Mouse (Mus musculus) neural tube, embryonic 15.5 days (tissue): ENCODE data around the gene Mdn1. TPM values are rescaled to one million over a fixed set of nuclear protein-coding genes. Genes with fewer than 3 reads are reported as not detected.

Experiments
- ATAC-seq: fragments of 200-750 bp; cut with Nextera tagmentation; 2 replicates; pipeline ENCODE4 v1.8.0; 2017; ENCODE audit warnings: mild to moderate bottlenecking, moderate TSS enrichment, moderate library complexity; ENCODE audit not compliant: low FRiP score
- H3K27ac ChIP-seq: fragments of 300-500 bp; sonication (generic); replicated peaks from 2 replicates; pipeline ENCODE4 v1.5.1; 2015; ENCODE audit warnings: mild to moderate bottlenecking, inconsistent platforms
- H3K27me3 ChIP-seq: fragments of 300-500 bp; sonication (generic); replicated peaks from 2 replicates; pipeline ENCODE4 v1.6.1; 2015; ENCODE audit warnings: inconsistent platforms
- H3K36me3 ChIP-seq: fragments of 300-500 bp; sonication (generic); 2 replicates; pipeline ENCODE4 v1.6.1; 2015; ENCODE audit warnings: inconsistent platforms
- H3K4me1 ChIP-seq: fragments of 300-500 bp; sonication (generic); 2 replicates; pipeline ENCODE4 v1.6.1; 2015; ENCODE audit warnings: inconsistent platforms
- H3K4me2 ChIP-seq: fragments of 300-500 bp; sonication (generic); 2 replicates; pipeline ENCODE4 v1.6.1; 2015; ENCODE audit warnings: inconsistent platforms, mild to moderate bottlenecking, moderate library complexity
- H3K4me3 ChIP-seq: fragments of 300-500 bp; sonication (generic); replicated peaks from 2 replicates; pipeline ENCODE4 v1.5.1; 2015; ENCODE audit warnings: mild to moderate bottlenecking, inconsistent platforms
- H3K9ac ChIP-seq: fragments of 300-500 bp; sonication (generic); replicated peaks from 2 replicates; pipeline ENCODE4 v1.6.1; 2015; ENCODE audit warnings: mild to moderate bottlenecking, inconsistent platforms
- H3K9me3 ChIP-seq: fragments of 300-500 bp; sonication (generic); replicated peaks from 2 replicates; pipeline ENCODE4 v1.6.1; 2016; ENCODE audit warnings: inconsistent platforms
- WGBS: fragments of 180-500 bp; shearing (Covaris S2); methylation state at CpG from one replicate; pipeline ENCODE4 v1.1.7; 2015; ENCODE audit warnings: mixed read lengths; 5-methylcytosine and 5-hydroxymethylcytosine counted together
- polyA plus RNA-seq: library from polyadenylated mRNA; unstranded; fragments of >200 nt; fragmentation: Nextera tagmentation; extraction: Ambion mirVana; gene quantifications from 2 replicates; pipeline ENCODE4 v1.2.1, GENCODE M21; 2015

The Mdn1 gene
- polyA plus RNA-seq, 1 experiment from 2014 or later = 18.3 TPM

- H3K9me3 ChIP-seq = no peaks in the 10 kb centered on the region
- H3K27me3 ChIP-seq = no peaks in the 10 kb centered on the region
- no peak overlapping the region for H3K27ac ChIP-seq
- no peak overlapping the region for H3K9ac ChIP-seq
- no peaks in the 10 kb centered on the region for H3K4me1 ChIP-seq
- 80% methylated on average over 4 of the region's 4 CpGs for WGBS
- peaks cover 65% of the 10 kb centered on the region for H3K36me3 ChIP-seq
- no peak overlapping the region for H3K4me2 ChIP-seq
- no peak for ATAC-seq
- H3K4me3 ChIP-seq = no peak overlapping the region
Observed at GRCm38 (mm10) chr4:32682471-32682870, 25.6 kb downstream of the Mdn1 start.

- Histone ChIP-seq H3K4me3 (no peak overlapping the region), H3K9ac (no peak overlapping the region), H3K27ac (no peak overlapping the region), H3K27me3 (no peaks in the 10 kb centered on the region), H3K36me3 (peaks cover 65% of the 10 kb centered on the region), H3K4me2 (no peak overlapping the region), H3K4me1 (no peaks in the 10 kb centered on the region), H3K9me3 (no peaks in the 10 kb centered on the region)
- WGBS = 90% methylated on average over 6 of the region's 6 CpGs
- ATAC-seq = no peak
Observed at GRCm38 (mm10) chr4:32683061-32683582, 26.2 kb downstream of the Mdn1 start.

DNA sequence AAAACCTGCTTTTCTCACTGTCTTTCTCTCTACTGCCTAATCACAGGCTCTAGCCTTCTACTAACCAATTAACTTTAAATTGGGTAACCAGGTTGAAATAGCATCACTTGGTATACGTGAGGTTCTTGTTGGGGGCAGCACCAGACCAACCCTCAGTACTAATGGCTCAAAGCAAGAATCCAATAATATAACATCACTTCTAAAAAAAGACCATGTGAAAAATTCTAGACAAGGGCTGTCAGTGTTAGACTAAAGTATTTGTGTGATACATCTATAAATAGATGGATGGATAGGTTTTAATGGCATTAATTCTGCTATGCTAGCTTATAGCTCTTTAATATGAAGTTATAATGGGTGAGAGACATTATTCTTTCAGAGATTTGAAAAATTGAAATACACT, 60.8 kb downstream of the Mdn1 start:
- Histone ChIP-seq H3K27me3 (no peaks in the 10 kb centered on the region), H3K9me3 (no peaks in the 10 kb centered on the region), H3K4me1 (no peaks in the 10 kb centered on the region), H3K36me3 (peaks cover 75% of the 10 kb centered on the region), H3K4me3 (no peak overlapping the region), H3K27ac (no peak overlapping the region), H3K4me2 (no peak overlapping the region), H3K9ac (no peak overlapping the region)
- ATAC-seq = no peak
- 97% methylated on average over 1 of the region's 1 CpGs for WGBS

DNA sequence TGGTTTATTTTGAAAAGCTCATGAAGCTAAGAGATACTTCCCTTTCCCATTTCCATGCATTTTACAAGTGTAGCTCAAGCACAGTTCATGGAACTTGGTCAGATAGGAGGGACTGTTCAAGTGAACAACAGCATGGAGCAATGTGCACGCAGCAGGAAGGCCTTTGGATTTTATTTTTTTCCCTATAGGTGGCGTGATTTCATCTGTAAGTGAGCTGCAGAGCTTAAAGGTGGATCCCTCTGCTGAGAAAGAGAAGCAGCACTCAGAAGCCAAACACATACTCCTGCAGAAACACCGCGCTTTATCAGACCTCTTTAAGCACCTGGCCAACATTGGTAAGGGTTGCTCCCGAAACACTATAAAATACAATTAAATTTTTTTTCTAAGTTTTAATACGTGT, 88.5 kb downstream of the Mdn1 start:
- no peaks in the 10 kb centered on the region for H3K4me1 ChIP-seq
- H3K4me2 ChIP-seq = no peak overlapping the region
- no peak for ATAC-seq
- WGBS = 86% methylated on average over 6 of the region's 6 CpGs
- no peaks in the 10 kb centered on the region for H3K27me3 ChIP-seq
- no peak overlapping the region for H3K27ac ChIP-seq
- no peak overlapping the region for H3K4me3 ChIP-seq
- H3K36me3 ChIP-seq = peaks cover 95% of the 10 kb centered on the region
- H3K9ac ChIP-seq = no peak overlapping the region
- no peaks in the 10 kb centered on the region for H3K9me3 ChIP-seq

DNA sequence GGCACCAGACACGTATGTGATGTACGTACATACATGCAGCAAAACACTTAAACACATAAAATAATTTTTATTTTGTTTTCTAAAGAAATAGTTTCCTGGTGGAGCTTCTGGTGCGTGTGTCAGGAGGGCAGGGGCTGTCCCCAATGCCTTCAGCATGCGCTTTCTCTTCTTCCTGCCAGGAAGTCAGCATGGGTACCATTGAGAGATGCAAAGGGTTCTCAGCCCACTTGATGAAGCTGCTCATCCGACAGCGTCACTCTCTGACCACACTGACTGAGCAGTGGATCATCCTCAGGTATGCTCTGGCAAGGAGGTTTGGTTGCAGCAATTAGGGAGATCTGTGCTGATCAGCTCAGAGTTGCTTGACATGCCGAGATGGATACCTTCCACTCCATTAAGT, 91.5 kb downstream of the Mdn1 start:
- WGBS = 89% methylated on average over 7 of the region's 7 CpGs
- Histone ChIP-seq H3K9me3 (no peaks in the 10 kb centered on the region), H3K36me3 (peaks cover 90% of the 10 kb centered on the region), H3K27ac (no peak overlapping the region), H3K9ac (no peak overlapping the region), H3K4me1 (no peaks in the 10 kb centered on the region), H3K4me3 (no peak overlapping the region), H3K4me2 (no peak overlapping the region), H3K27me3 (no peaks in the 10 kb centered on the region)
- no peak for ATAC-seq

DNA sequence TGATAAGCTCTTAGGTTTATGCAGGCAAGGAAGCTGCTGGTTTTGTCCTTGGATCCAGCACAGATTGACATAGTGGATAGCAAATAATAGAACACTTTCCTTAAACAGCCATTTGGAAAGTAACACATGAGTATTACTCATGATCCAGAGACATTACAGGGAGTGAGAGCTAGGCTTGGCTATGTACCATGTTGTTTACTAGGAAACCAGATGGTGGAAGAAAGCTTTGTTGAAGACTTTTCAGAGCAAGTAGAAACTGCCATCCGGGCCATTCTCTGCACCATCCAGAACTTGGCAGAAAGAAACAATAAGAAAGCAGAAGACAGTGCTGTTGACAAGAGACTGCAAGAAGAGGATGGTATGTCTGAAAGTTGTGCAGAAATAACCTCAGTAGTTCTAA, 93.8 kb downstream of the Mdn1 start:
- peaks cover 83% of the 10 kb centered on the region for H3K36me3 ChIP-seq
- H3K4me1 ChIP-seq = no peaks in the 10 kb centered on the region
- H3K9ac ChIP-seq = no peak overlapping the region
- WGBS = 96% methylated on average over 1 of the region's 1 CpGs
- H3K4me3 ChIP-seq = no peak overlapping the region
- no peaks in the 10 kb centered on the region for H3K27me3 ChIP-seq
- no peak for ATAC-seq
- no peaks in the 10 kb centered on the region for H3K9me3 ChIP-seq
- no peak overlapping the region for H3K4me2 ChIP-seq
- H3K27ac ChIP-seq = no peak overlapping the region

- Histone ChIP-seq H3K36me3 (peaks cover 74% of the 10 kb centered on the region), H3K4me3 (no peak overlapping the region), H3K4me1 (no peaks in the 10 kb centered on the region), H3K9me3 (no peaks in the 10 kb centered on the region), H3K27ac (no peak overlapping the region), H3K4me2 (no peak overlapping the region), H3K27me3 (no peaks in the 10 kb centered on the region), H3K9ac (no peak overlapping the region)
- WGBS = 99% methylated on average over 2 of the region's 2 CpGs
- no peak for ATAC-seq
Observed at GRCm38 (mm10) chr4:32757430-32757829, 100.5 kb downstream of the Mdn1 start.

DNA sequence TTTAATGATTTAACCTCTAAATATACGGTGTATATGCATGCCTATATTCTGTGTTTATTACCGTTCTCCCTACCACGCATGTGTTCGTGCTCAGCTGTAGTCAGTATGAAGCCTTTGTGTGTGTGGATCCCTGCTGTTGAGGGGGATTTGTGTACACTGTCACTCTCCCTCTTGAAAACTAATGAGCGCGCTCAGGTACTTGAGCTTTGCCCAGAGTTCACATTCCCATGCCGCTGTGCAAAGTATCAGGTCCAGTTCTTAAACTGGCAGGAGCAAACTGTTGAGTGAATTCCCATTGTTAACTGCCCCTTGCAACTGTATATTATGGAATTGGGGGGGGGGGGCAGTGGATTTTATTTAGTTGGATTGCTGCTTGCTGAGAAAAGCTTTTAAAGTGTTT, 110.6 kb downstream of the Mdn1 start:
- H3K27ac ChIP-seq = no peak overlapping the region
- ATAC-seq = no peak
- no peaks in the 10 kb centered on the region for H3K9me3 ChIP-seq
- H3K9ac ChIP-seq = no peak overlapping the region
- H3K36me3 ChIP-seq = peaks cover 71% of the 10 kb centered on the region
- WGBS = 75% methylated on average over 7 of the region's 7 CpGs
- no peak overlapping the region for H3K4me3 ChIP-seq
- no peaks in the 10 kb centered on the region for H3K4me1 ChIP-seq
- no peaks in the 10 kb centered on the region for H3K27me3 ChIP-seq
- H3K4me2 ChIP-seq = no peak overlapping the region

- Histone ChIP-seq H3K4me1 (no peaks in the 10 kb centered on the region), H3K9me3 (no peaks in the 10 kb centered on the region), H3K27me3 (no peaks in the 10 kb centered on the region), H3K4me2 (no peak overlapping the region), H3K9ac (no peak overlapping the region), H3K36me3 (peaks cover 70% of the 10 kb centered on the region), H3K4me3 (no peak overlapping the region), H3K27ac (no peak overlapping the region)
- ATAC-seq = no peak
- WGBS = 94% methylated on average over 10 of the region's 10 CpGs
Observed at GRCm38 (mm10) chr4:32768046-32768445, 111.1 kb downstream of the Mdn1 start.

- ATAC-seq = no peak
- Histone ChIP-seq H3K27ac (no peak overlapping the region), H3K4me2 (no peak overlapping the region), H3K36me3 (peaks cover 75% of the 10 kb centered on the region), H3K4me3 (no peak overlapping the region), H3K9ac (no peak overlapping the region), H3K4me1 (no peaks in the 10 kb centered on the region), H3K27me3 (no peaks in the 10 kb centered on the region), H3K9me3 (no peaks in the 10 kb centered on the region)
- WGBS = 98% methylated on average over 7 of the region's 7 CpGs
Observed at GRCm38 (mm10) chr4:32770284-32770810, 113.4 kb downstream of the Mdn1 start.

DNA sequence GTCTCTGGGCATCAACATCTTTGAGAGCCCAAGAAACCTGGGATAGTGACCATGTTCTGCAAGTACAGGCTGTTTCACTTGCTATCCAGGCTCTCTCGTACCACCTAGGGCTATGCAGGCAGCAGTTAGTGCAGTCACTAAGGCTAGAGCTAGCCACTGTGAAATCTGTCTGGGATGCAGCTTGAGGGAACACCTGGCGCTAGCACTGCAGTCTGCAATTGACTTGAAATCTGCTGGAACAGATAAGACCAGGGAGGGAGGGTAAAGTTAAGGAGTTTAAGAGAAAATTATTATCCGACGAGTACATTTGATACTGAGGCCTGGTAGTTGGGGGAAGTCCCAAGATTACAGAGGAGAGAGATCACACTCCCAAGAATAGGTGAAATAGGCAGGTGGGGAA, 123.1 kb downstream of the Mdn1 start:
- H3K4me1 ChIP-seq = no peaks in the 10 kb centered on the region
- no peaks in the 10 kb centered on the region for H3K9me3 ChIP-seq
- no peak overlapping the region for H3K4me3 ChIP-seq
- H3K4me2 ChIP-seq = no peak overlapping the region
- H3K27ac ChIP-seq = no peak overlapping the region
- no peak overlapping the region for H3K9ac ChIP-seq
- no peak for ATAC-seq
- WGBS = 97% methylated on average over 4 of the region's 4 CpGs
- no peaks in the 10 kb centered on the region for H3K27me3 ChIP-seq
- peaks cover 26% of the 10 kb centered on the region for H3K36me3 ChIP-seq

- WGBS = 97% methylated on average over 1 of the region's 1 CpGs
- Histone ChIP-seq H3K36me3 (no peaks in the 10 kb centered on the region), H3K9me3 (no peaks in the 10 kb centered on the region), H3K4me3 (no peak overlapping the region), H3K9ac (no peak overlapping the region), H3K4me1 (no peaks in the 10 kb centered on the region), H3K27ac (no peak overlapping the region), H3K27me3 (no peaks in the 10 kb centered on the region), H3K4me2 (no peak overlapping the region)
- ATAC-seq = no peak
Observed at GRCm38 (mm10) chr4:32787110-32787509, 130.2 kb downstream of the Mdn1 start.

DNA sequence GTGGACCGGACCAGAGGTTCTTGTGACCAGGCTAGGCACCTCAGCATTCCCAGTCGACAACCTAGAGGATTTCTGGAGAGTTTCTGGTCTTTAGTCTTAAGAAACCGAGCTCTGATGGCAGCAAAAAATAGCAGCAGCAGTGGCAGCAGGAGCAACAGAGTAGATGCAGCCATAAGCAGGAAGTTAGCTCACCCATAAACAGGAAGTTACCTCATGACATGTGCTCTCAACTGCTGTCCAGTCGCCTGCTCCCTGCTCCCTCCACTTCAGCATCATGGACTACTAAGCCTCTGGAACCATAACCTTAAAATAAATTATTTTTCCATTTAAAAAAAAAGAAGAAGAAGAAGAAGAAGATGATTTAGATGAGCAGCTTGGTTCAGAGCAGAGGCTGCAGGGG, 132.1 kb downstream of the Mdn1 start:
- Histone ChIP-seq H3K36me3 (no peaks in the 10 kb centered on the region), H3K9ac (no peak overlapping the region), H3K27ac (no peak overlapping the region), H3K9me3 (no peaks in the 10 kb centered on the region), H3K4me1 (no peaks in the 10 kb centered on the region), H3K27me3 (no peaks in the 10 kb centered on the region), H3K4me3 (no peak overlapping the region), H3K4me2 (no peak overlapping the region)
- WGBS = 88% methylated on average over 4 of the region's 4 CpGs
- no peak for ATAC-seq
